Mouse (Mus musculus) hindlimb bud, embryonic 11.5 days (tissue): ENCODE results near the gene Man1a.

ENCODE experiments used
- DNase-seq: peaks from one replicate; pipeline ENCODE4 v3.0.0-alpha.2; 2012; ENCODE audit warnings: low read depth, low spot score; ENCODE audit errors: extremely low spot score

The Man1a gene

DNA sequence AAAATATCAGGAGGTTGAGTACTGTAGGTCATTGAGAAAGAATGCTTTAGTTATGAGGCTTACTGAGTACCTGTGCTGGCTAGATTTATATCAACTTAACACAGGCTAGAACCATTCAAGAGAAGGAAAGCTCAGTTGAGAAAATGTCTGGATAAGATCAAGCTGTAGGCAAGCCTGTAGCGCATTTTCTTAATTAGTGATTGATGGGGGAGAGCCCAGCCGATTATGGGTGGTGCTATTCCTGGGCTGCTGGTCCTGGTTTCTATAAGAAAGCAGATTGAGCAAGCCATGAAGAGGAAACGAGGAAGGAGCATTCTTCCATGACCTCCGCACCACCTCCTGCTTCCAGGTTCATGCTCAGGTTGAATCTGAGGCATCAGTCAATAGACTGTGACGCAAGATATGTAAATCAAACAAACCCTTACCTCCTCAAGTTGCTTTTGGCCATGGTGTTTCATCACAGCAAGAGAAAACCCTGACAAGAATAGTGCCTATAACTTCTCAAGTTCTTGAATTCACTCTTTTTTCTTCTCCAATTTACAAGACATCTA is 58.4 kb downstream of the Man1a start:
- DNase-seq: no peak

DNA sequence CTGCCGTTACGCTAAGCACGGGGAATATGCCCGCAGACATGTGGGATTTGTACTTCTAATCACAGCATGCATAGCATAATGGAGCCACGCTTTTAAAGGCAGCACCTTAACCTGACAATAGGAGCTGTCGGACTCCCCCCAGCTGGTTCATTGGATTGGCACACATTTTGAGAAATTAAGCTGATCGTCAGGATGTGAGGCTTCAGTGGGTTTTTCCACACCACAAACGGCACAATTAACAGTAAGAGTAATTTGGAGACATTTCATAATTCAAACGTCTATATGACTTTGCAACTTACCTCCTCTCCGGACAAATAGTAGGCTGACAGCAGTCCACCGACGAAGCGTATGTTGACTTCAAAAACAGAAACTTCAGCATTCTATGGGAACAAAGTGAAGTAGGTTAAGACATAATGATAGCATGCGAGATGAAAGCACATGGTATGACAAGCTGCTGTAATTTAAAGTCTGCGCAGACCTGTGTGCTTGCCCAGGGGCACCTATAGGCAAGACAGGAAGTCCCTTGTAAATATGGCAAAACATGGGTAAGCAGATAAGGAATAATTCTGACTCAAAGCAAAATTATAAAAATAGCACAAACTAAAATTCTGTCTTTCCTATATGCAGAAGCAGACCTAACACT is 62.2 kb downstream of the Man1a start:
- no peak for DNase-seq

- no peak for DNase-seq
Measured at GRCm38 (mm10) chr10:54013143-54013791, 63.1 kb downstream of the Man1a start.

DNA sequence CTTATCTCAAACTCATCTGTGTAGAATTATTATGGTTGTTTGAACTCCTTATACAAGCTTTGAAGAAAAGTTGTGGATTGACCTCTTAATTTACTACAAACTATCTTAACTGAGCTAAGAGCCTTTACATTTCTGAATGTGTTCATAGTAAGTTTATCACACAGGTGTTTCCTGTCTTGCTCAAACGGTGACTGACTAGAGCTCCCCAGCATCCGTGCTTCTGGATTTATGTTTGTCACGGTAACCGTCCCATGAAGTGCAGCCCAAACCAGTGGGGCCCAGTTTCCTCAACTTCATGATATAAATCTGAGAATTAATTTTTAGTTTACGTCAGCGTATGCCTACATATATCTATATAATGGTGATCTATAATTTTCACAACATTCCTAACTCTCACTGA is 67.3 kb downstream of the Man1a start:
- DNase-seq: no peak

DNA sequence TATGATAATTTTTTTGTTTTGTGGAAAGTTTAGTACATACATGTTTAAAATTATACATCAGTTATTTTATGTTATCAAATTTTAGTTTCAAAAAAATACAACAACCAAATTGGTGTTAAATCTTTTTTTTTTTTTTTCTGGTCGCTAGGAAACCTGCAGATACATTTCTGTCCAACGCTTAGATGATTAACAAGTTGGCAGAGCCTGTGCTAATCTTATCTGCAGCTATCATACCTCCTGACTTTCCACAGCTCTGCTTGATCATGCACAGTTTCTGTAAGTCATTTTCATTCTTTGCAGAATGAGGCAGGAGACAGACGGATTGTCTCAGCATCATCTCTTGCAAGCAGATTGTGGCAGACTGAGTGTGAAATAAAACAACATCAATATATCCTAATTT is 69.5 kb downstream of the Man1a start:
- no peak for DNase-seq

DNA sequence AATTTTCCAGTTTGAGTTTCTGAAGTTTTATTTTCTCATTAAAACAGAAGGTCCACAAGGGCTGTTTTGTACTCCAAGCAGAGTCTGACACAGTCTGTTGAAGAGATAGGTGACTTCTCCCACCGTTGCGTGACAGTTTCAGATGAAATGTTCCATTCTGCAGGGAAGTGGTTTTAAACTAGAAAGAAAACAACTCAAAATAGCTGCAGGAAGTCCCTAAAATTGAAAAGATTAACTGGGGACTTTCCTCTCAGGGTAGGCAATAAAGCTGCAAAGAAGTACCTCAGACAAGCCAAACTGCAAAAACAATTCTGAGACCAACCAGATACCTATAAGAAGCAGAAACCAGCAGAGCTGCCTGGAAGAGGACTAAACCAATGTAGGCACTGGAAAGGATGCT is 70.6 kb downstream of the Man1a start:
- no peak for DNase-seq

DNA sequence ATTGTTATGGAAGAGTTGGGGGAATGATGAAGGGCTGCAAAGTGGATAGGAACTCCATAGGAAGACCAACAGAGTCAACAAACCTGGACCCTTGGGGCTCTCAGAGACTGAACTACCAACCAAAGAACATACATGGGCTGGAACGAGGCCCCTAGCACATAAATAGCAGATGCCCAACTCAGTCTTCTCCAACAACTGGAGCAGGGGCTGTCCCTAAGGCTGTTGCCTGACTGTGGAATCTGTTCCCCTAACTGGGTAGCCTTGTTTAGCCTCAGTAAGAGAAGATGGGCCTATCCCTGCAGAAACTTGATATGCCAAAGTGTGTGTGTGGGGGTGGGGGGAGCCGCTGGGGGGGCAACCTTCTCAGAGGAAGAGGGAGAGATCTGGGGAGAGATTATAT is 73.5 kb downstream of the Man1a start:
- no peak for DNase-seq

- DNase-seq: no peak
Measured at GRCm38 (mm10) chr10:53997301-53997700, 79.1 kb downstream of the Man1a start.

- DNase-seq: no peak
Measured at GRCm38 (mm10) chr10:53996216-53996615, 80.2 kb downstream of the Man1a start.

DNA sequence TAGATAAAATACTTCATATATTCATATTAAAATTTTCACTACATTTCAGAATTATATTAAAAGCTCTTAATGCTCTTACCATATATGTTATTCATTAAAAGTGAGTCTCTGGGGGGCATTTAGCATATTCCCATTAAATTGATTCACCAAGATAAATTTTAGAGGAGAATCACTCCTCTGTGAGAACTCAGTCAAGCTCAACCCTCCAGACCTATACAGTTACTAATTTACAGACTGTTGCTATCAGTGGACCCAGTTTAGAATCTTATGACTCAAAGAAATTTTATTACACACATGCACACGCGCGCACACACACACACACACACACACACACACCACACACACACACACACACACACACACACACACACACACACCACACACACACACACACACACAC is 81.8 kb downstream of the Man1a start:
- DNase-seq: no peak

DNA sequence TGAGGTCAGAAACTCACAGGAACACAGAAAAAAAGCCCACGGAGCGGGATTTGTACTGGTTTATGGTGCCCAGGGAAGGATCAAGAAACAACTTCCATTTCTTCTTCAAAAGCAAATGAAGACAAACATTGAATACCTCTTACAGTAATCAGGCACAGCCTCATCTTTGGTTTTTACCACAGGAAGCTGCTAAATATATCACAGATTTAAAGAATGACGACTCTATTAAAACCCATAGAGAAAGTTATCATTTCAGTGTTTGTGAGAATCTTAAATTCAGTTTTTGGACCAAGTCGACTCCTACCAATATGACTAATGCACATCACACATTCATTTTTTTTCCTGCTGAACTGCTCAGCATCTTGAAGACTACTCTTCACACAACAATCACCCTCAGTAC is 86.0 kb downstream of the Man1a start:
- DNase-seq: no peak

GRCm38 (mm10) chr10:53984894-53985293 is 91.5 kb downstream of the Man1a start:
- DNase-seq: no peak

- DNase-seq: no peak
Measured at GRCm38 (mm10) chr10:53984086-53984485, 92.3 kb downstream of the Man1a start.

DNA sequence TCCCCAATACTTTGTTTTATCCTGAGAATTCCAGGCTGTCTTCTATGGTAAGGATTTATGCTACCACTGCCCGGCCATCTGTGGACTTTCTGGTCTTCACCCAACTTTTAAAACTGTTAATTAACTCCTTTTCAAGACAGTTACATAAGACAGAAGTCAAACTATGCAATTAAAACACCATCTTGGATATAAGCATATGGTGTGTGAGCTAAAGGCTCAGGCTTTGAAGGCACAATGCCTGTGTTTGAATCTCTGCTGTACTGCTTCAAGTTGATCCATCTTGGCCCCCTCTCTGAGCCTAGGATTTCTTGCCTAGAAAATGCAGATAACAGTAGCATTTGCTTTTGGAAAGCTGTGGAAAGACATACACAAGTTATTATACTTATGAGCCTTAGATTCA is 97.8 kb downstream of the Man1a start:
- DNase-seq: no peak

- DNase-seq: no peak
Measured at GRCm38 (mm10) chr10:53974180-53974579, 102.2 kb downstream of the Man1a start.

DNA sequence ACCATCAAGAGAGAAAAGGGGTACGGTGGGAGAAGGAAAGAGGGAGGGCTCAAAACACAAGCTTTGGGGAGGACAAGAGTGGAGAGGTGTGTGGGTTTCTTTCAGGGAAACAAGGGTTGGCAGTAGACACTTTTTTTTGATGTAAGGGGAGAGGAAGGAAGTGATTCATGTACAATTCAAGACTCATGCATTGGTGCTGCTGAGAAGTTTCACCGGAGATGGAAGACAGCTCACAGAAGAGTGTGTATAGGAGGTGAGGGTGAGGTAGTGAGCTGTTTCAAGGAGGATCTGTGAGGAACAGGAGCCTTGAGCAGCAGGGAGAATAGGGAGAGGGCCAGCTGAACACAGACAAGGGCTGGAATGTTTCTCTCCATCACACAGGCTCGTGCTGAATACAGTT is 116.7 kb downstream of the Man1a start:
- DNase-seq: no peak

GRCm38 (mm10) chr10:53941597-53941996 is 134.8 kb downstream of the Man1a start:
- no peak for DNase-seq

GRCm38 (mm10) chr10:53938199-53938598 is 138.2 kb downstream of the Man1a start:
- no peak for DNase-seq

- no peak for DNase-seq
Measured at GRCm38 (mm10) chr10:53936078-53936477, 140.3 kb downstream of the Man1a start.

GRCm38 (mm10) chr10:53929722-53930500 is 146.5 kb downstream of the Man1a start:
- no peak for DNase-seq

GRCm38 (mm10) chr10:53927904-53928303 is 148.5 kb downstream of the Man1a start:
- DNase-seq: no peak

DNA sequence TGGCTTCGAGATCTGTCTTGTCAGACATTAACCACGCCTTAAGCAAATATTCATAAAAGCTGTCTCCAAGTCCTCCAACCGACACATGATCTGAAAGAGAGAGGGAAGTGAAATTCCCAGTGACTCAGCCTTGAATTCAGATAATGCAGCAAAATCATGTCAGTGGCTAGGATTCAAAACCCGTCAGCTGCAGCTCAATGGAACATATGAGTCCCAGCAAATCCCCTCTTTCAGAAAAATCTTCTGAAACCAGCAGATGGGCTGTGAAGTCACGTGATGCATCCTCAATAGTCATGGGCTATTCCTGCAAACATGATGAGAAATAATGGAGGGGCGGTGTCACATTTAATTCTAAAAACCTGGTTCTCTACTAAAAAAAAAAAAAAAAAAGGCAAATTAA is 151.0 kb downstream of the Man1a start:
- no peak for DNase-seq
